Mouse (Mus musculus) heart, embryonic 11.5 days (tissue): ENCODE measurements around the gene Ell2. TPM values are rescaled to one million over a fixed set of nuclear protein-coding genes. Genes with fewer than 3 reads are reported as not detected.

Source experiments
- ATAC-seq: fragments of 200-750 bp; cut with Nextera tagmentation; replicated peaks from 2 replicates; pipeline ENCODE4 v1.8.0; 2017; ENCODE audit warnings: moderate library complexity; ENCODE audit not compliant: insufficient number of reproducible peaks, low FRiP score, low TSS enrichment
- H3K27ac ChIP-seq: fragments of 300-500 bp; sonication (generic); 2 replicates; pipeline ENCODE4 v1.5.1; 2014; ENCODE audit warnings: mild to moderate bottlenecking, low read depth, low read length
- H3K27me3 ChIP-seq: fragments of 300-500 bp; sonication (generic); 2 replicates; pipeline ENCODE4 v1.6.1; 2014; ENCODE audit warnings: mild to moderate bottlenecking, low read length, mixed read lengths; ENCODE audit not compliant: control insufficient read depth, insufficient read depth
- H3K36me3 ChIP-seq: fragments of 300-500 bp; sonication (generic); 2 replicates; pipeline ENCODE4 v1.6.1; 2014; ENCODE audit warnings: mild to moderate bottlenecking, low read length, moderate library complexity, mixed read lengths; ENCODE audit not compliant: control insufficient read depth, insufficient read depth
- H3K4me1 ChIP-seq: fragments of 300-500 bp; sonication (generic); 2 replicates; pipeline ENCODE4 v1.6.1; 2014; ENCODE audit warnings: low read length; ENCODE audit not compliant: control insufficient read depth, insufficient read depth
- H3K4me2 ChIP-seq: fragments of 300-500 bp; sonication (generic); 2 replicates; pipeline ENCODE4 v1.6.1; 2014; ENCODE audit warnings: mild to moderate bottlenecking, moderate library complexity
- H3K4me3 ChIP-seq: fragments of 300-500 bp; sonication (generic); 2 replicates; pipeline ENCODE4 v1.5.1; 2014; ENCODE audit warnings: low read depth, low read length
- H3K9ac ChIP-seq: fragments of 300-500 bp; sonication (generic); 2 replicates; pipeline ENCODE4 v1.6.1; 2014; ENCODE audit warnings: mild to moderate bottlenecking, low read depth, low read length, moderate library complexity
- H3K9me3 ChIP-seq: fragments of 300-500 bp; sonication (generic); replicated peaks from 2 replicates; pipeline ENCODE4 v1.6.1; 2016; ENCODE audit warnings: low read length; ENCODE audit not compliant: control insufficient read depth
- WGBS: fragments of 180-500 bp; shearing (Covaris S2); extraction: QIAGEN DNeasy Blood & Tissue Kit; methylation state at CpG from one replicate; pipeline ENCODE4 v1.1.7; 2014; ENCODE audit not compliant: insufficient replicate concordance; 5-methylcytosine and 5-hydroxymethylcytosine counted together
- polyA plus RNA-seq: library from polyadenylated mRNA; unstranded; fragments of >200 nt; fragmentation: Nextera tagmentation; extraction: Ambion mirVana; gene quantifications from 2 replicates; pipeline ENCODE4 v1.2.1, GENCODE M21; 2014

The Ell2 gene
- polyA plus RNA-seq, 1 experiment from 2014 or later = 10.4 TPM

DNA sequence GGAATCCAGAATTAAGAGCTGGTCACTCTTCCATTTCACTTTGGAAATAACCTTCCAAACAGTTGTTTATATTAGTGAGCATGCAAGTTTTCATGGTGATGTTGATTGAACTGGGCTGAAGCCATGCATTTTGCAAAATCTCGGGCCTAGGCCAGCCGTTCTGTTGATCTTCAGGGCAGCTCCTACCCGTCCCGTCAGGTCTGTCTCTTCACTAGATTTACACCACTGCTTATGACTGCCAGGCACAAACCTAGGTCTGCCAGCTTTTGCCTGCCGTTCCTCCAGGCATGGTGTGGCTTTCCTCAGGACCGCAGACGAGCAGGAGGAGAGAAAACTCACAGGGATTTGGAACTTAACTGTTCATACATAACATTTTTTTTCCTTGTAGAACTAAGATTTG is 31.4 kb downstream of the Ell2 start:
- H3K27me3 ChIP-seq = no peaks in the 10 kb centered on the region
- WGBS = 64% methylated on average over 7 of the region's 7 CpGs
- ATAC-seq = no peak
- peaks cover 17% of the 10 kb centered on the region for H3K4me1 ChIP-seq
- H3K27ac ChIP-seq = no peak overlapping the region
- no peaks in the 10 kb centered on the region for H3K9me3 ChIP-seq
- no peak overlapping the region for H3K9ac ChIP-seq
- H3K4me2 ChIP-seq = no peak overlapping the region
- no peaks in the 10 kb centered on the region for H3K36me3 ChIP-seq
- no peak overlapping the region for H3K4me3 ChIP-seq

DNA sequence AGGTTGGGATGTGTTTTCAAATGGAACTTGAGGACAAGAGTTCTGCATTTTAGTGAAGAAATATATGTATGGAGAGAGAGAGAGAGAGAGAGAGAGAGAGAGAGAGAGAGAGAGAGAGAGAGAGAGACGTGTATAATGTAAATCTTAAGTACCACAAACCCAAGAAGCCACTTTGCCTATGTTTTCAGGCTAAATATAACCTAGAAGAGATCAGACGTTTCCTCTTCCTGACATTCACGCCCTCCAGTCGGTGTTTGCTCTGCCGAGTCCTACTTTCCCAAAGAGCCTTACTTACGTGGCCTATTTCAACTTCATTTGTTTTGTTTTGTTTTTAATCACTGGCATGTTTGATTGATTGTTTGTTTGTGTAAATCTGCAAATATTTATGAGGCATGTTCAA is 32.0 kb downstream of the Ell2 start:
- Histone ChIP-seq H3K27ac (peak overlapping the region; percentile 57; the same call in 1 of the 2 replicates), H3K9ac (no peak overlapping the region), H3K9me3 (no peaks in the 10 kb centered on the region), H3K27me3 (no peaks in the 10 kb centered on the region), H3K4me2 (peak overlapping the region; percentile 30), H3K4me3 (no peak overlapping the region), H3K4me1 (peaks cover 18% of the 10 kb centered on the region), H3K36me3 (no peaks in the 10 kb centered on the region)
- 17% methylated on average over 6 of the region's 6 CpGs for WGBS
- ATAC-seq = no peak

DNA sequence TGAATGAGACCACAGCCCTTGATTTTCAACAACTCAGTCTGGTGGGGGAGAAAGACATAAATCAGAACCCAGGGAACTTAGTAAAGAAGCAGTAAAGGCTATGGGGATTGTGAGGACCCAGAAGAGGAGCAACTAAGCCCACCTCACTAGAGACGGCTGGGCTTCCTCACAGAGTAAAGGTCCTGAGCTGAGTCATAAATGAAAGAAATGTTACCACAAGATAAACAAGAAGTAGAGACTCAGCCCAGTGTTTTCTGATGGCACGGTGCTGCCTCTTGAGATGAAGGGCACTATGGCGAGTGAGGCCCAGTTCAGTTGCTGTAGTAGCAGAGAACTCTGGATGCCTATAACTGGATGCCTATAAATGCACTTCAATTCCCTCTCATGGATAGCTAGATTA is 32.4 kb downstream of the Ell2 start:
- H3K27me3 ChIP-seq = no peaks in the 10 kb centered on the region
- no peaks in the 10 kb centered on the region for H3K36me3 ChIP-seq
- peak overlapping the region; percentile 57 for H3K27ac ChIP-seq
- no peak overlapping the region for H3K4me3 ChIP-seq
- peaks cover 18% of the 10 kb centered on the region for H3K4me1 ChIP-seq
- ATAC-seq = peak; percentile 31; the same call in 1 of the 2 replicates
- 54% methylated on average over 3 of the region's 3 CpGs for WGBS
- no peak overlapping the region for H3K9ac ChIP-seq
- H3K4me2 ChIP-seq = peak overlapping the region; percentile 30
- H3K9me3 ChIP-seq = no peaks in the 10 kb centered on the region

DNA sequence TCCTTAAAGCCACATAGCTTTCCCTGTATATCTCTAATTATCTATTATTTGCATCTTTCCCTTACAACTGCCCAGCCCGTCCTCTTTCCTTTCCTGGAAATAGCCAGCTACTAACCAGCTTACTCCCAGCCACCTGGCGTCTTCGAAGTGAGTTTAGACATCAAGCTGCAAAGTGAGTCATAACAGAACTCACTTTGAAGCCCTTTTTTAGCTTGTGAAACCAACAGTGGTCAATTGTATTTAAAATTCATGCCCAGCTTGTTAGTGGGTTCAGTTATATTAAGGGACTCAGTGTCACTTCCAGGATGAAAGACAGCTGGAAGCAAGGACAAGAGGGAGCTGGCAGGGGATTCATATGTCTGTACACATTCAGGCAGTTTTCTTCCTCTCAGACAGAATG is 33.5 kb downstream of the Ell2 start:
- Histone ChIP-seq H3K4me1 (peaks cover 18% of the 10 kb centered on the region), H3K27ac (no peak overlapping the region), H3K27me3 (no peaks in the 10 kb centered on the region), H3K9ac (no peak overlapping the region), H3K4me2 (no peak overlapping the region), H3K4me3 (no peak overlapping the region), H3K36me3 (no peaks in the 10 kb centered on the region), H3K9me3 (no peaks in the 10 kb centered on the region)
- no peak for ATAC-seq
- WGBS = 47% methylated on average over 3 of the region's 3 CpGs

DNA sequence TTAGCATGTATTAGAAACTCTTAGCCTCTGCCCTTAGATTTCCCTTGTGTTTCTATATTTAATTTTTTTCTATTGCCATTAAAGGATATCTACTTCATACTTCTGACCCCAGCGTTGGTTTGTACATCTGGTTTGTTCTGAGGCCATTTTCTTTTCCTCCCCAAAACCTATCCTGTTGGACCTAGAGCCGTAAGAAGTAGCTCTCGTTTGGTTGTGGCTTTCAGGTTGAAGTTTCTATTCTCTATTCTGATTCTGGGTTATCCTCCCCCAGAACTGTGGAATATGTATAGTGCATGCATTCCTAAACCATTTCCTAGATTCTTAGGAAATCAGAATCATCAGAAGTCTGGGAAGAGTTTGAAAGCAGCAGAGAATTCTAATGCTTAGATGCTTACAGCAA is 34.6 kb downstream of the Ell2 start:
- Histone ChIP-seq H3K4me3 (no peak overlapping the region), H3K36me3 (no peaks in the 10 kb centered on the region), H3K4me2 (no peak overlapping the region), H3K27ac (no peak overlapping the region), H3K9me3 (no peaks in the 10 kb centered on the region), H3K9ac (no peak overlapping the region), H3K4me1 (peaks cover 18% of the 10 kb centered on the region), H3K27me3 (no peaks in the 10 kb centered on the region)
- 90% methylated on average over 3 of the region's 3 CpGs for WGBS
- no peak for ATAC-seq

DNA sequence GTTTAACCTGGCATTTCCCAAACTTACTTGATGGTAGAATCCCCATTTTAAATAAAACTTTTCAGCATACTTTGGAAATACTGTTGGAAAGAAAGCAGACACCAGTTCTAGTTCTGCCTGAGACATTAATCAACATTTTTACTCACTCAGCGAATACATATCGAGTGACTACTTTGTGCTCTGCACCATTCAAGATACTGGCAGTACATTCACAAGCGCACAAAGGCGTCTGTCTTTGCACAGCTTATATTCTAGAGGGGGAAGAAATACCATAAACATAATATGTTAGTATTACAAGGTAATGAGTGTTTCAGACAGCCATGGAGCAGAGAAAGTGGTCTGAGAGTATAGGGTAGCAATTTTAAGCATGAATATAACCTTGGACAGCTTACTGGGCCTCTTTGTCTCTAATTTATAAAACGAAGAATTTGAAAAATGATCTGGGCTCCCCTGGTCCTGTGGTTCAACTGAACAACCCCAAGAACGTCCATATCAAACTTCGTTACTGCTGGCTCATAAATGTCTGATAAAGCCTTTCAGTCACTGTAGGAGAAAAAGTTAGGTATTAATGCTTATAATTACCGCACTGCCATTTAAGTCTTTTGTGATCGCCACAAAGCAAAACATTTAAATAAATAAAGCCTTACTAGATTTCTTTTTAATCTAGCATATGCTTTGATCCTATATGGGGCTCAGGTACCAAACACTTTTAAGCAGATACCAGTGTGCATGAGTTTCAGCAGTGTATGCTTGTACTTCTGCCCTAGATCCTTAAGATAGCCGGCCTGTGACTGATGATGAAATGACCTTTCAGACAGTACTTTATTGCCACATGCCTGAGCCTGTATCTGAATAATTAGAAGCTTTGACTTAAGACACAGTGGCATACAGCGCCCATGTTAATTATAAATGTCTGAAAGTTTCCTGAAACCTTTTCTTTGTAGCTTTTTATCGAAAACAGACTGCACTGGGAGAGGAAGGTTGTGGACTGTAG is 35.5 kb downstream of the Ell2 start:
- Histone ChIP-seq H3K9ac (no peak overlapping the region), H3K27ac (no peak overlapping the region), H3K36me3 (no peaks in the 10 kb centered on the region), H3K4me1 (peaks cover 18% of the 10 kb centered on the region), H3K4me3 (no peak overlapping the region), H3K9me3 (no peaks in the 10 kb centered on the region), H3K4me2 (no peak overlapping the region), H3K27me3 (no peaks in the 10 kb centered on the region)
- ATAC-seq = no peak
- WGBS = 77% methylated on average over 12 of the region's 12 CpGs

DNA sequence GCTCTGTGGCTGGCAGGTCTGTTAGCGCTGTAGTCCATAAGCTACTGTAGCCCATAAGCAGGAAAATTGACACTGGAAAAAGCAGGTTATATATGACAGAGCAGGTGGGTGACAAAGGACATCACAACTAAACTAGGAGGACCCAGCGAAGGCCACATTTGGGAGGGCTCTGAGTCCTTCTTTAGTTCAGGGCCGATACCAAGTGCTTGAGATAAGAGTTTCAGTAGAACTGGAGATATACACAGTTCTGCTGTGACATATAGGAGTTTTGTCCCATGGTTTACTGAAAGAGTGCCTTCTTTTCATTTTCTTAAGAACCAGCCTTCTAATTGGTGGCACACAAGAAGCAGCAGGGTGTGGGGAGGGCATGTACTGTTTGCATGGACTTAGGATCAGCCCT is 36.4 kb downstream of the Ell2 start:
- Histone ChIP-seq H3K4me1 (peaks cover 17% of the 10 kb centered on the region), H3K4me2 (no peak overlapping the region), H3K36me3 (no peaks in the 10 kb centered on the region), H3K27me3 (no peaks in the 10 kb centered on the region), H3K9me3 (no peaks in the 10 kb centered on the region), H3K9ac (no peak overlapping the region), H3K4me3 (no peak overlapping the region), H3K27ac (no peak overlapping the region)
- ATAC-seq = no peak
- WGBS = 69% methylated on average over 3 of the region's 3 CpGs

DNA sequence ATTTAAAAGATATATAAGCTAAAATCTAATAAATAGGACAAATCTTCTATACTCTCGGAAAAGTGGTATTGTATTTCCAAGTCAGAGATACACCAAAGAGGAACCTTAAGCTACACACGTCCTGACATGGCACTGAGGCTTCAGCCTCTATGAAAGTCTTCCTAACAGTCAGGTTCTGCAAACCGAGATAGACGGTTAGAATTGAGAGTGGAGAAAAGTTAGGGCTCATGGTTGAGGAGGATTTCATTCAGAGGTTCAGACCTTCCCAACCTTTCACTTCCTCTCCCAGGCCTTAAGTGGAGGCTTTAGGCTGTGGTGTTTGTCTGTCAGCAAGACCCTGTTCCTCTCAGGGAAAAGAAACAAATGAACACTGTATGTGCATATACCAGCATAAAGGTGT is 37.5 kb downstream of the Ell2 start:
- no peak for ATAC-seq
- H3K4me2 ChIP-seq = no peak overlapping the region
- H3K27ac ChIP-seq = no peak overlapping the region
- peaks cover 10% of the 10 kb centered on the region for H3K4me1 ChIP-seq
- H3K27me3 ChIP-seq = no peaks in the 10 kb centered on the region
- whole genome bisulfite sequencing = 80% methylated on average over 4 of the region's 4 CpGs
- no peaks in the 10 kb centered on the region for H3K9me3 ChIP-seq
- no peak overlapping the region for H3K4me3 ChIP-seq
- H3K36me3 ChIP-seq = no peaks in the 10 kb centered on the region
- H3K9ac ChIP-seq = no peak overlapping the region

DNA sequence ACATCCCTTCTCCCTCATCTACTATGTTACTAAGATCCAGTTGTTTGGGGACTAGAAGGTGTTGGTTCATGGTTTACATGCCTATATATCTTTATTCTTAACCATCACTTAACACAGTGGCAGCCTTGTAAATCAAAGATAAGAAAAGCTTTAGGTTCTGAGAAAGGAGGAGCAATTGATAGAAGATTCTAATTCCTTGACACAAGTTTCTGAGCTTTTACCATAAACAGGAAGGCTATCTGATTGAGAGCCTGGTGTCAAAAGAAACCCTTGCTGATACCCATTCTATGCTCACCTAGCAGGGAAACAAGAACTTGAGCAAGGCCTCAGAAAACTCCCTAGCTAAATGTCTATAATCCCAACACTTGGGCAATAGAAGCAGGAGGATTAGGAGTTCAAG is 38.8 kb downstream of the Ell2 start:
- Histone ChIP-seq H3K27ac (no peak overlapping the region), H3K9ac (no peak overlapping the region), H3K36me3 (no peaks in the 10 kb centered on the region), H3K27me3 (no peaks in the 10 kb centered on the region), H3K9me3 (no peaks in the 10 kb centered on the region), H3K4me1 (peaks cover 4% of the 10 kb centered on the region; the same call in 1 of the 2 replicates), H3K4me3 (no peak overlapping the region), H3K4me2 (no peak overlapping the region)
- ATAC-seq = no peak
